Mouse (Mus musculus): Measurements from ENCODE around the gene Trap1. TPM values are rescaled to one million over a fixed set of nuclear protein-coding genes. Genes with fewer than 3 reads are reported as not detected.
A peak's percentile ranks its signal among the peaks of the same experiment; 100 is the strongest.
"Not testable (repeated sequence)": the region's sequence is repeated elsewhere in the genome, so short reads cannot be mapped to it uniquely, and the experiment has no call there.

Trap1 gene
- polyA plus RNA-seq, 1 experiment from 2014 or later = 82.8 TPM

- not testable (repeated sequence) for H3K9me3 ChIP-seq (replicated peaks; ENCODE audit: control insufficient read depth, low read length); H3K4me3 ChIP-seq (ENCODE audit: low read depth, low read length); H3K9ac ChIP-seq (ENCODE audit: low read depth, low read length); ATAC-seq (ENCODE audit: low read depth); H3K4me2 ChIP-seq (ENCODE audit: low read depth, low read length); H3K4me1 ChIP-seq (ENCODE audit: control insufficient read depth, low read depth, low read length); H3K27me3 ChIP-seq (ENCODE audit: control insufficient read depth, insufficient read depth, low read depth, low read length); H3K36me3 ChIP-seq (ENCODE audit: control insufficient read depth, insufficient read depth); H3K27ac ChIP-seq (ENCODE audit: low read length)
- WGBS (ENCODE audit: insufficient replicate concordance) = 74% methylated on average over 17 of the region's 17 CpGs
Observed at GRCm38 (mm10) chr16:4016786-4017185, 60.8 kb downstream of the Trap1 start.

GRCm38 (mm10) chr16:4014040-4014668 lies 63.5 kb downstream of the Trap1 start:
- no peaks in the 10 kb centered on the region for H3K36me3 ChIP-seq (ENCODE audit: control insufficient read depth, insufficient read depth)
- no peaks in the 10 kb centered on the region for H3K27me3 ChIP-seq (ENCODE audit: control insufficient read depth, insufficient read depth, low read depth, low read length)
- H3K27ac ChIP-seq (ENCODE audit: low read length) = no peak overlapping the region
- H3K4me1 ChIP-seq (ENCODE audit: control insufficient read depth, low read depth, low read length) = peaks cover 10% of the 10 kb centered on the region
- no peaks in the 10 kb centered on the region; the same call in 1 of the 2 replicates for H3K9me3 ChIP-seq (replicated peaks; ENCODE audit: control insufficient read depth, low read length)
- H3K9ac ChIP-seq (ENCODE audit: low read depth, low read length) = no peak overlapping the region
- 75% methylated on average over 5 of the region's 5 CpGs for WGBS (ENCODE audit: insufficient replicate concordance)
- no peak for ATAC-seq (ENCODE audit: low read depth)
- no peak overlapping the region for H3K4me2 ChIP-seq (ENCODE audit: low read depth, low read length)
- H3K4me3 ChIP-seq (ENCODE audit: low read depth, low read length) = no peak overlapping the region

GRCm38 (mm10) chr16:4012882-4013570 lies 64.6 kb downstream of the Trap1 start:
- H3K27ac ChIP-seq (ENCODE audit: low read length) = peak overlapping the region; percentile 60

GRCm38 (mm10) chr16:4003489-4004398 lies 73.9 kb downstream of the Trap1 start, which contains the start of gene Slx4:
Gene Slx4 (minus strand): TSS chr16:4003770.
- Histone ChIP-seq H3K27ac (ENCODE audit: low read length) (peak within 1 kb of the TSS; percentile 89), H3K4me2 (ENCODE audit: low read depth, low read length) (peak within 1 kb of the TSS; percentile 85), H3K9me3 (replicated peaks; ENCODE audit: control insufficient read depth, low read length) (no peaks in the 10 kb centered on the region), H3K9ac (ENCODE audit: low read depth, low read length) (peak within 1 kb of the TSS; percentile 88), H3K4me1 (ENCODE audit: control insufficient read depth, low read depth, low read length) (peaks cover 20% of the 10 kb centered on the region), H3K4me3 (ENCODE audit: low read depth, low read length) (peak within 1 kb of the TSS; percentile 91), H3K36me3 (ENCODE audit: control insufficient read depth, insufficient read depth) (peaks cover 11% of the 10 kb centered on the region), H3K27me3 (ENCODE audit: control insufficient read depth, insufficient read depth, low read depth, low read length) (no peaks in the 10 kb centered on the region)
- ATAC-seq (ENCODE audit: low read depth) = peak; percentile 96
- 1% methylated on average over 58 of the region's 58 CpGs for WGBS (ENCODE audit: insufficient replicate concordance)

More at GRCm38 (mm10) chr16:4012882-4013570, 64.6 kb downstream of the Trap1 start:
- WGBS (ENCODE audit: insufficient replicate concordance) = 21% methylated on average over 4 of the region's 4 CpGs
- ATAC-seq (ENCODE audit: low read depth) = peak; percentile 95
- no peaks in the 10 kb centered on the region; the same call in 1 of the 2 replicates for H3K9me3 ChIP-seq (replicated peaks; ENCODE audit: control insufficient read depth, low read length)
- H3K4me2 ChIP-seq (ENCODE audit: low read depth, low read length) = peak overlapping the region; percentile 43
- peaks cover 10% of the 10 kb centered on the region for H3K4me1 ChIP-seq (ENCODE audit: control insufficient read depth, low read depth, low read length)
- no peaks in the 10 kb centered on the region for H3K36me3 ChIP-seq (ENCODE audit: control insufficient read depth, insufficient read depth)
- H3K9ac ChIP-seq (ENCODE audit: low read depth, low read length) = peak overlapping the region; percentile 42
- H3K27me3 ChIP-seq (ENCODE audit: control insufficient read depth, insufficient read depth, low read depth, low read length) = no peaks in the 10 kb centered on the region
- 0 out of 2 replicates have a peak overlapping the region, but pooled peaks have one; percentile 8 for H3K4me3 ChIP-seq (ENCODE audit: low read depth, low read length)

Small RNAs within 50 kb of the gene (microRNA-seq; reads per million reads assigned to microRNA genes)
- gene Gm23413 = not detected

Other genes with a start within 250 kb of the Trap1 start
- not detected in 2 replicates for gene Olfr15, start 246.9 kb downstream of the Trap1 start, polyA plus RNA-seq (2015; fragmentation: Nextera tagmentation; extraction: Ambion mirVana)
- 0.34 and 0.44 TPM in 2 replicates for gene Zfp174, start 230.6 kb downstream of the Trap1 start, polyA plus RNA-seq (2015; fragmentation: Nextera tagmentation; extraction: Ambion mirVana)
- 22.7 and 24.1 TPM in 2 replicates for gene Naa60, start 205.5 kb downstream of the Trap1 start, polyA plus RNA-seq (2015; fragmentation: Nextera tagmentation; extraction: Ambion mirVana)
- 2.2 and 2.5 TPM in 2 replicates for gene Zfp597, start 193.3 kb downstream of the Trap1 start, polyA plus RNA-seq (2015; fragmentation: Nextera tagmentation; extraction: Ambion mirVana)
- 0.71 and 0.98 TPM in 2 replicates for gene Gm20695, start 193.2 kb downstream of the Trap1 start, polyA plus RNA-seq (2015; fragmentation: Nextera tagmentation; extraction: Ambion mirVana)
- gene 1700037C18Rik, start 169.1 kb downstream of the Trap1 start, polyA plus RNA-seq (2015; fragmentation: Nextera tagmentation; extraction: Ambion mirVana) = 1.8 and 1.9 TPM in 2 replicates
- 5.7 and 6.5 TPM in 2 replicates for gene Cluap1, start 169.0 kb downstream of the Trap1 start, polyA plus RNA-seq (2015; fragmentation: Nextera tagmentation; extraction: Ambion mirVana)
- 0.37 TPM in 2 replicates for gene Nlrc3, start 101.2 kb downstream of the Trap1 start, polyA plus RNA-seq (2015; fragmentation: Nextera tagmentation; extraction: Ambion mirVana)
- gene Slx4, start 74.1 kb downstream of the Trap1 start, polyA plus RNA-seq (2015; fragmentation: Nextera tagmentation; extraction: Ambion mirVana) = 7.9 and 8.3 TPM in 2 replicates
- gene Dnase1, start 40.9 kb downstream of the Trap1 start, polyA plus RNA-seq (2015; fragmentation: Nextera tagmentation; extraction: Ambion mirVana) = 0.70 and 1.1 TPM in 2 replicates
- gene Crebbp, start 136.2 kb upstream of the Trap1 start, polyA plus RNA-seq (2015; fragmentation: Nextera tagmentation; extraction: Ambion mirVana) = 8.0 and 8.7 TPM in 2 replicates

Data from liver, embryonic 16.5 days (tissue).